Mouse (Mus musculus) thymus, postnatal 10 days (tissue): ENCODE data around the gene Crtac1.

Source experiments
- DNase-seq, 2 experiments: peaks; one replicate each; pipeline ENCODE4 v3.0.0; 2021; ENCODE audit warnings: low spot score in 2 of 2

The Crtac1 gene

GRCm38 (mm10) chr19:42425208-42425607 lies 6.4 kb downstream of the Crtac1 start:
- DNase-seq: no peak

GRCm38 (mm10) chr19:42415042-42415441 lies 16.5 kb downstream of the Crtac1 start:
- no peak for DNase-seq

DNA sequence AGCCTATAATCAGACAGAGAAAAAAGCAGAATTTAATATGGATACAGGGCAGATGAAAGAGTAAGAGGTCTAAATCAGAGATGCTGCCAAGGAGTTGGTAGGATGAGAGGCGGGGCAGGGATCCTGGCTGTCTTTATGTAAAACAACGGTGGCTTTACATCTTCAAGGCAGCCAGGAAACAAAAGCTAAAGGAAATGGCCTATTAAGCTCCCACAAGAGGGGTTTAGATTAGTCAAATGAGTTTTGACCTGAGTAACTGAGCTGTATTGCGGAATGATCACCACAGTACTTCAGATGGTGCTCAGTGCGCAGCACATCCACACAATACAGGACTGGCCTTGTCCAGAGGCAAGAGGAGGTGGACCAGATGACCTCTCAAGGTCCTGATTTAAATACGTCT lies 21.7 kb downstream of the Crtac1 start:
- no peak for DNase-seq

- DNase-seq: no peak
Measured at GRCm38 (mm10) chr19:42409226-42409625, 22.4 kb downstream of the Crtac1 start.

GRCm38 (mm10) chr19:42404364-42404763 lies 27.2 kb downstream of the Crtac1 start:
- DNase-seq: no peak

DNA sequence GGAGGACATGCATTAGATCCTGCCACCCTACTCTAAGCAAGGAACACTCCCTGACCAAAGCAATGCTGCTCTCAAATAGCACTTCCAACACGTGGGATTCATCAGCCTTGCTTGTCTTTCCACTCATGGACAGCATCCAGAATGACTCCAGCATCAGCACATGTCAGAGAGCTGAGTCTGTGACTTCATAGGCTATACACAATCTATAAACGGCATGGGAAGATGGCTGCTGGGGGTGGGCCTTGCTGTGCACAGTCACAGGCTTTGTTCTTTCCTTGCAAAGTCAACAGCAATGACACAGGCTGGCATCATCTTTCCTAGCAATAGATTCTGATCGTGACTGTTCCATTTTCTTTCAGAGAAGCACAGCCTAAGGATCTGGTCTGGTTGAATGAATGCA lies 31.6 kb downstream of the Crtac1 start:
- no peak for DNase-seq

DNA sequence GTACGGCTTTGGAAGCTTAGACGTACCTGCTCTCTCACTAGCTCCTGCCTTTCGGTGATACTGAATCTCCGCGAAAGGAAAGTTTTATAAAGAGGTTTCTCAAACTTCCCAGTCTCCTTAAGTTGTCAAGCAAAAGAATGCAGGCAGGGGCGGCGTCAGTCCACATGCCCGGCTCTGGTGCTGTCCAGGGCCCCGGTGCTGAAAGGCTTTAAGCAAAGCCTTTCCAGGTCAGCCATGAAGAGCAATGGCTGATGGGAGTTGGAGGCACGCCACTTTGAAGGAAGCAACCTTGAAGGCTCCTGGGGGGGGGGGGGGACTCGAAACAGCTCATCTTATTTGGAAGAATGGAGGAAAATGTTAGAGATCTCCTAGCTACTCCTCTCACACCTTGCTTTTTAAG lies 34.3 kb downstream of the Crtac1 start:
- no peak for DNase-seq

- no peak for DNase-seq
Measured at GRCm38 (mm10) chr19:42394848-42395534, 36.6 kb downstream of the Crtac1 start.

- no peak for DNase-seq
Measured at GRCm38 (mm10) chr19:42393920-42394319, 37.7 kb downstream of the Crtac1 start.

DNA sequence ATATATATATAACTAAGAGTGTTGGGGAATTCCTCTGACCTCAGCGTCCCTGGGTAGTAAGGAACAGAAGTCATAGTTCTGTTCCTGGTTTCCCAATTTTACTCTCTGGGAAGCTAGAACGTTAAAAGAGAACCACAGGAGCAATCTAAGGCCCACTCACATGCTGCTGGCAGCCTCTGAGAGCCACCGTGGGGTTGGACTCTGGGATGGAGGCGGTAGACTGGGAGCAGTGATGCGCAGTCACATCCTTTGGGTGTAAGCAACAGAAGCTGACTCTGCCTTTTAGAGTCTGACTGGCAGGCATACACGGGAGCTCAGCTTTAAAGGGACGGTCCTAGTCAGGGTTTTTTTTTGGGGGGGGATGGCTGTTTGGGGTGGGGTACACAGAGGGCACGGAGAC lies 39.5 kb downstream of the Crtac1 start:
- no peak for DNase-seq

DNA sequence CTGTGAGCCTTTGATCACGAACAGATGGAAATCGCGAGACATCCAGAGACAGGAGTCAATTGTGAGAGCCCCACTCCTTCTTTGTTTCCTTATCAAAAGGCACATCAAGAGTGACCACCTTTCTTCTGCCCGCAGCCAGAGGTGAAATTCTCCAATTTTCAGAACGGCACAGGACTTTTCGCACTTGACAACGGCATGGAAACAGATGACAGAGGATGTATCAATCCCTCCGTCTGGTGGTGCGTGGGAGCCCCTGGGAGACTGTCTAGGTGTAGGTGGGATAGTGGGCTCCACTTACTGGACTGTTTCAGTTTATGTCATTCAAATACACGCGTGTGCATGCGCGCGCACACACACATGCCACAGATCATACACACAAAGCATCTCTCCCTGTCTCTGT lies 42.0 kb downstream of the Crtac1 start:
- no peak for DNase-seq

- DNase-seq: no peak
Measured at GRCm38 (mm10) chr19:42384981-42385598, 46.5 kb downstream of the Crtac1 start.

GRCm38 (mm10) chr19:42380981-42381373 lies 50.6 kb downstream of the Crtac1 start:
- DNase-seq: no peak

DNA sequence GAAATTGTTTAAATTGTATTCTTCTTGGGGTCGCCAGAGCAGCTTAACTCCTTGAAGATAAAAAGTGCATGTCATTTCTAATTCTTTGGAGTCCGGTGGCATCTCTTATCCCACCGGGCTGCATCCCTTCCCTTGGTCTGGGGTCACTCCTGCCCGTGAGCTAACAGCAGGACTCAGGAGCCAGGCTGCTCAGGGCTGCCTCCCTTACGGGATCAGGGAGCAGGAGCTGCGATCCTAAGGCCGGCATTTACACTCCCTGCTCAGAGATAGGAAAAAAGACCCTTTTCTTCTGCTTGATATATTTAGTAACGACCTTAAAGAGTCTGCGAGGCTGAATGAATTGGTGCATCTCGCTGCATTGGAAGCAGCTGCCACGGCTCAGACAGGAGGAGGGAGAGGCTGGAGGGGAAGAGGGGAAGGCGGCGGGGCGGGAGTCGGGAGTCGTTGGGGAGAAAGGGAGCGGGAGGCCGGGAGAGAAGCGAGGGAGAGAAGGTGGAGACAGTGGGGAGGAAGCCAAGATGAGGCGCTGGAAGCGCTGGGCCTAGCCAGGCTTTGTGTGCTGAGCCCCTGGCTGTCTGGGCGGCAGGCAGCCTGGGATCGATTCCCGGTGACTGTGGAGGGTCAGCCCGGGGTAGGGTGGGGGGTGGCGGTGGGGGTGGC lies 51.1 kb downstream of the Crtac1 start:
- no peak for DNase-seq

GRCm38 (mm10) chr19:42379798-42380197 lies 51.8 kb downstream of the Crtac1 start:
- DNase-seq: no peak

- DNase-seq: no peak
Measured at GRCm38 (mm10) chr19:42377206-42377605, 54.4 kb downstream of the Crtac1 start.

DNA sequence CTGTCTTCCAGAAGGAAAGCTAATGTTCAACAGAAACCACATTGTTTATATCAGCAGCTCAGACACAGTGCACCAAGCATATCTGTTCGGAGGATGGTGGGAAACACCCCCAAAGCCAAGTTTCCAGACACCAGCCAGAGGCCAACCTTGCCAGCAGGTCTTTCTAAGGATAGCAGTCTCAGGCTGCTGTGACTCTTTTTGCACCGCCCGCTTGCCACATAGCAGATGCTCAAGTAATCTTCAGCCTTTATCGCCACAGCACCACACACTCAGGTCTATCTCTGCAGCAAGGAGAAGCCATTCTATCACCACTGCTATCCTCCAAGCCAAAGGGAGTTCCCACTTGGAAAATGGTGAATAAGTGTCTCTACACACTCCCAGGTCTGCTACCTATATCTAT lies 68.0 kb downstream of the Crtac1 start:
- no peak for DNase-seq

GRCm38 (mm10) chr19:42358406-42358805 lies 73.2 kb downstream of the Crtac1 start:
- no peak for DNase-seq

DNA sequence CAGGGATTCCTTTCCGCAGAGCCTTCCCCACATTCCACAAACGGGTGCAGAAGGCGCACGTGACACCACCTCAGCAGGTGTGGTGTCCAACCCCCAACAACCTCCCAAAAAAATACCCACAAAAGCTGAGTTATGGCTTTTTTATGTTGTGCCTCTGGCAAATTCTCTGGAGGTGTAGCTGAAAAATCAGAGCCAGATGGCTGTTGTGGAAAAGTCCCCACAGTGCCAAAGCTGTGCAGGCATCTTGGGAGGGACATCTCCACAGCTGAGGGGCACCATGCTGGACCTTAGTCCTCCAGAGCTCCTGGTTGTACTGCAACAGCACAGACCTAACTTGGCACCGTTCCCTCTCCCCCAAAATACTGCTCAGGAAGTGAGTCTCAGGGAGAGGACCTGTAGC lies 74.7 kb downstream of the Crtac1 start:
- DNase-seq: no peak

DNA sequence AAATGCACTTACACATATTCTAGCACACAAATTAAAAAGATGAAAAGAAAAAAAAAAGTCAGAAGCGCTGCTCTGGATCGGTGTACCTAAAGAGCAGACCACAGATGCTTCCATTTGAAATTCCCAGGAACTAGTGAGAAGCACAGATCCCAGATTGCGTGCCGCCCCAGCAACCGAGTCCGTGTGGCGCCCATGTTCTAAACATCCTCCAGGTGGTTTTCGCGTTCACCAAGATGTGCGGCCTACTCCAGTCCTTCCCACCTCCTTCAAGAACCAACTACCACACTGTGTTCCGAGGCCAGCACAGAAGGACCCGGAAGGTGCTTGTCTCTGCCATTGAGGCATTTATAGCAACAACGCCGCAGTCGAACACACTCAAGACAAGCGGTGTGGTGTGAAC lies 76.1 kb downstream of the Crtac1 start:
- no peak for DNase-seq

DNA sequence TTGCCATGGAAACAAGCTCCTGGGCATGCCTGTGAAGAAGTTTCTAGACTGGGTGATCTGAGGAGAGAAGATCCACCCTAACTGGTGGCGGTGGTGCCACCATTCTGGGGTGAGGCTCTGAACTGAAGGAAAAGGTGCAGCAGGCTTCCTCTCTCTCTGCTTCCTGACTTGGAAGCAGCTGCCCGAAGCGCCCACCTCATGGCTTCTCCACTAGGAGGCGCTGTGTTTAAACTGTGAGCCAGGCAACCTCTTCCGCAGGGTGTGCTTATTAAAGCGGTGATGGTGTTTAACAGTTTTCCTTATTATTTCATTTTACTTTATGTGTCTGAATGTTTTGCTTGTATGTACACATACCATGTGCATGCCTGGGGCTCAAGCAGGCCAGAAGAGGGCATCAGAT lies 90.4 kb downstream of the Crtac1 start:
- DNase-seq: peak in 1 of 2 experiments; percentile 28

GRCm38 (mm10) chr19:42332081-42332736 lies 99.4 kb downstream of the Crtac1 start:
- DNase-seq: no peak

DNA sequence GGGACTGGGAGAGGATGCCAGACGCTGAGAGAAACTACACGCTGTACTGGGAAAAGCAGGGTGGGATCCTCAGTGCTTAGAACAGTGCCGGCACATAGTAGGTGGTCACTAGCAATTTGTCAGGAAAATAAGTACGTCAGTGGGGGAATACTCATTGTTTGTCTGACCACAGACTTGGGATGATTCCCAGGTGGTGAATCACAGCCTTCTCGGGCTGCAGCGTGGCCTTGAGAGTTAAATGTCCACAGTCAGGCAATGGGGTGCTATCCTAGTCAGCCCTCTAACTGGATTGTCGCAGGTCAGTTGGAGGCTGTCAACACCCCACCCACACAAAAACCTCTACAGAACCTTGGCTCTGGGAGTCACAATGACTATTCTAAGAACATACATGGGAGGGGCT lies 100.1 kb downstream of the Crtac1 start:
- no peak for DNase-seq
